Comparison of ENCODE assay signal across 21 mouse cellular contexts in the genomic region with DNA sequence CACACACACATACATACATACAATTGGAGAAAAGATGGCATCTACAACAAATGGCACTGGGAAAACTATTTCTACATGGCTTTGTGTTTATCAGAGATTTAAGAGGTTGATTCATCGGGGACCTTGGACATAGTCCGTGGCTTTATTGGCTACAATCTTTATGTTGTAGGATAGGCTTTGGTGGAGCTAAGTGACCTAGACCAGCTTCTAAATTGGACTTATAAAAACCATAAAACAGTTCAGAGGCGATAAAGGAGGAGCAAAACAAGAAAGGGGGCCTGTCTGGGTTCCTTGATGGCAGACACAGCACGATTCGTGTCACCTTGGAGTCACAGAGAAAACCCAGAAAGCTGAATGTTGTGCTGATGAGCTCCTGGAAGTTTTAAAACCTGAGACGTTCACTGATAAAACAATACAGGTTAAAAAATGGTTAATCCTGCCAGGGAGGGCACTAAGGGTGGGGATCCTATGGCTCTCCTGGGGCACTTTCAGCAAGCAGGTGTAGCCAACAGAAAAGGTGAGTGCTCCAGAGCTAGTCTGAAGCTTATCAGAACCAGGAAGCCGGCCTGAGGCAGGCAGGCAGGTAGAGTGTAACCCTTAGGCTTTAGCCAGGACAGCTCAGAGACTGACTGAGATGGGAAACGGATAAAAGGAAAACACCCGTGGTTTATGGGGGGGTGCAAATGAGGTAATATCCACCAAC. TPM values are rescaled to one million over a fixed set of nuclear protein-coding genes. Genes with fewer than 3 reads are reported as not detected.
"Had no signal": no experiment of that assay in that cellular context is flagged by ENCODE, and none has a peak within 500 bp of the region (broad histone marks: within the 10 kb centered on the region; RNA-seq: fewer than 3 reads in every experiment).

No protein-coding gene starts in this region.

- H3K4me3 ChIP-seq: limb, embryonic 13.5 days; midbrain, embryonic 12.5 days; neural tube, embryonic 15.5 days had no signal

- H3K4me2 ChIP-seq: limb, embryonic 13.5 days; midbrain, embryonic 12.5 days; neural tube, embryonic 15.5 days had no signal

- H3K9ac ChIP-seq: limb, embryonic 13.5 days; liver, embryonic 14.5 days; midbrain, embryonic 12.5 days; neural tube, embryonic 15.5 days had no signal

- ATAC-seq: midbrain, embryonic 16.5 days had no signal

- H3K9me3 ChIP-seq: limb, embryonic 13.5 days; midbrain, embryonic 12.5 days; neural tube, embryonic 15.5 days had no signal

- H3K36me3 ChIP-seq: limb, embryonic 13.5 days; midbrain, embryonic 12.5 days; neural tube, embryonic 15.5 days had no signal

- DNase-seq: kidney, postnatal 10 days; kidney, postnatal 4 days; left cerebral cortex, postnatal 4 days; lung, adult 18-20 months; right cerebral cortex, adult 18-20 months; right cerebral cortex, postnatal 25 days; thymus, postnatal 36 days had no signal

- H3K27ac ChIP-seq: limb, embryonic 13.5 days; liver, embryonic 14.5 days; midbrain, embryonic 12.5 days; neural tube, embryonic 15.5 days had no signal

RNA-seq across cellular contexts. Expression of a gene that starts 8.0 kb away (rescaled TPM):
- total RNA-seq: layer of hippocampus, adult 8-10 months; layer of hippocampus, postnatal 14 days; left cerebral cortex, adult 18-20 months; left cerebral cortex, postnatal 10 days; left cerebral cortex, postnatal 4 days; liver, adult 2 months; megakaryocyte-erythroid progenitor cell, adult 5-6 weeks had no signal
- polyA plus RNA-seq: limb, embryonic 13.5 days; liver, adult 2 months; liver, embryonic 14.5 days; lung, embryonic 16.5 days; midbrain, embryonic 12.5 days; midbrain, embryonic 16.5 days; neural tube, embryonic 11.5 days; neural tube, embryonic 15.5 days; thymus, postnatal 0 days had no signal

RNA-seq across cellular contexts. Expression of a gene that starts 28.4 kb away (rescaled TPM):
- polyA plus RNA-seq: liver, adult 2 months had no signal
